Mouse (Mus musculus) ES-CJ7 (cell line): ENCODE measurements at regions not wholly inside any gene's neighbourhood (a gene's known extent, or its start where the extent isn't known, plus 50 kb on each side); places are given as distances from the start of the nearest gene placed in this dataset.

Experiments
- DNase-seq: peaks from one replicate; pipeline ENCODE4 v3.0.0; 2011; ENCODE audit warnings: low read depth, low spot score

- no peak for DNase-seq
These were observed 1124.1 kb downstream of the Stim2 start for GRCm38 (mm10) chr5:55122391-55122790.

GRCm38 (mm10) chr5:55134310-55134709 lies 1136.0 kb downstream of the Stim2 start:
- no peak for DNase-seq

GRCm38 (mm10) chr5:55135293-55135947 lies 1137.1 kb downstream of the Stim2 start:
- DNase-seq, result no peak

- DNase-seq, result no peak
These were observed 1140.5 kb downstream of the Stim2 start for GRCm38 (mm10) chr5:55138750-55139149.

GRCm38 (mm10) chr5:55147354-55147753 lies 1149.1 kb downstream of the Stim2 start:
- DNase-seq, result peak; percentile 2

- DNase-seq, result no peak
These were observed 1176.5 kb downstream of the Stim2 start for GRCm38 (mm10) chr5:55174839-55175238.
